Mouse (Mus musculus) testis, postnatal 14 days (tissue): ENCODE results near the gene Cd274.

Experiments
- DNase-seq: peaks from one replicate; pipeline ENCODE4 v3.0.0; 2021; ENCODE audit warnings: low spot score

Cd274 gene

DNA sequence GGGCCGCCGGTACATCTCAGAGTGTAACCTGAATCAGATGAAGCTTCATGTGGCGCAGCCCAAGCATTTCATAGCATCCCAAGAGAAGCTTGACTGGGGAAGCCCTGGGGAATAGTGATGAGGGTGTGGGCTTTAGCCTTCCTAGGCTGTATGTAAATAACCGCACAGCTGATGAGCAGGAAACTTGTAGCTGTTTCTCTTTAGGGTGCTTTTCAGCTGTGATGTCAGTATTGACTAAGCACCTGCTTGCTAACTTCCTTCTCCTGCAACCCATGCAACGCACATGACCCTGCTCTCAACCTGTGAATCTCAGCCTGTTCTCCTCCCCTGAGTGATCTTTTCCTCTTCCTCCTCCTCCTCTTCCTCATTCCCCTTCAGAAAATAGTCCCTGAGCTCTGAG lies 3.2 kb upstream of the Cd274 start:
- no peak for DNase-seq

DNA sequence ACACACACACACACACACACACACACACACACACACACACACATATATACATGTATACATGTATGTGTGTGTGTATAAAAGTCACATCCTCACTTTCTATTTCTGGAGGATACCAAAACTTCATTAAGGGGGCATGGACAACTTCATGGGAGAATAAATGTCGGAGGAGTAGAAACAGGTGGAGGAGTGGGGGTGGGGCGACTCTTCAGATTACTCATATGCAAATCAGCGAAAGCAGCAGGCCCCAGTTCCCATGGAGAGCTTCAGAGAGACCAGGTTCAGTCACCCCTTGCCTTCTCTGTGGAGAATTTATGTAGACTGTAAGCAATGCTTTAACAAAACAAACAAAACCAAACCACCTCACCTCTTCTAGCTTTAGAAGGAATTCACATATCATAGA lies 2.1 kb upstream of the Cd274 start:
- no peak for DNase-seq

GRCm38 (mm10) chr19:29366226-29366968 lies 858 bp upstream of the Cd274 start:
- no peak for DNase-seq

DNA sequence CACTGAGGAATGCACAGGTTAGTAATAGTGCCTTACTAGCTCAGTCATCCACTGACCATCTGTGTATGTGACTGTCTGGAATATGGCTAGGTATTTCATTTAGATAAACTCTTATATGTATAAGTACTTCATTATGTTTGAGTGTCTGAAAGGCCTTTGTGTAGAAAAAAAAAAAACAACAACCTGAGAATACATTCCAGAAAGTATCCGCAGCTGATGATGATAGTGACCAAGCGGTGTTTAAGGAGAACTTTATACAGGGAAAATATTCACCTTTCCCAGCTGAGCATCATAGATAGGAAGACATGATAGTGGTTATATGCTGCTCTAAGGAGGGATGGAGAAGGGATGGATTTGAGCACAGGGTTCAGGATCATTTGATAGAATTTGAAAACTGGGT lies 786 bp downstream of the Cd274 start:
- no peak for DNase-seq

- DNase-seq = no peak
Observed at GRCm38 (mm10) chr19:29368671-29369309, 1.5 kb downstream of the Cd274 start.

DNA sequence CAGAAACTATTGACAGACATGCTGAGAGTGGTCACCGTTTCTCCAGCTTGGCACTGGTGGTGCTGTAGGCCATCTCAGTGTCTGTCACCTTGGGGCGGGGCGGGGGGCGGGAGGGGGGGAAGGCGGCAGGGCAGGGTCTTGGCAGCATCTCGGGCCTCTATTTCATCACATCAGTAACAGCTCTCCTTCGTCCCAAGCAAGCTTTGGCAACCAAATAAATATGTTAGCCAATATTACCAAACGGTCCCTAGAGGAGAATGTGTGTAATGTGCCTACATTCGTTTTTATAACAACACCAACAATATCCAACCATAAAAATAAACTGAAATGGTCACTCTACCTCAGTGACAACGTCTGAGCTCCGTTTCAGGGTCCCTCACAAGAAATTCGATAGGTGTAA lies 2.9 kb downstream of the Cd274 start:
- DNase-seq = no peak

DNA sequence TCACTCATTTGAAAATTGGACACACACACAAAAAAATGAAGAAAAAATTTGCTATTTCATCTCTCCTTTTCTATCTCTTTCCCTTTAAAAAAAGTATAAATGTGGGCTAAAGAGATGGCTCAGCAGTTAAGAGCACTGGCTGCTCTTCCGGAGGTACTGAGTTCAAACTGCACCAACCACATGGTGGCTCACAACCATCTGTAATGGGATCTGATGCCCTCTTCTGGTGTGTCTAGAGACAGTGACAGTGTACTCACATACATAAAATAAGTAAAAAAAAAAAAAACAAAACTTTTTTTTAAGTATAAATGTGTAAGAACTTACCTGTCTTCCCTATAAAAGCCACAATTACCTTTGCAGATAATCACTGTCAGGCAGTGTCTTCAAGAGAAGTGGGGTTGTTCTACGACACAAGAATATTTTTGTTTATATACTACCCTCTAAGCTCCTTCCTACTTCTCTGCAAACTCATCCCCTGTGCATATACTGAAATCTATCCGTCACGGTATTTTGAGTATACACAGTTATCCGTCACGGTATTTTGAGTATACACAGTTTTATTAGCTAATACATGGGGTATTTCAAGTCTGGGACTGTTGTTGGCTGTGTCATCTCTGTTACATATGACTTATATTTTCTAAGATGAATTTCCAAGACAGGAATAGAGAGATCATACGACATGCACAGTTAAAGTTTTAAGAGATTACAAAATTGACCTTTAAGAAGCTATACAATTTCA lies 3.5 kb downstream of the Cd274 start:
- DNase-seq = no peak

- no peak for DNase-seq
Observed at GRCm38 (mm10) chr19:29371284-29372081, 4.2 kb downstream of the Cd274 start.

DNA sequence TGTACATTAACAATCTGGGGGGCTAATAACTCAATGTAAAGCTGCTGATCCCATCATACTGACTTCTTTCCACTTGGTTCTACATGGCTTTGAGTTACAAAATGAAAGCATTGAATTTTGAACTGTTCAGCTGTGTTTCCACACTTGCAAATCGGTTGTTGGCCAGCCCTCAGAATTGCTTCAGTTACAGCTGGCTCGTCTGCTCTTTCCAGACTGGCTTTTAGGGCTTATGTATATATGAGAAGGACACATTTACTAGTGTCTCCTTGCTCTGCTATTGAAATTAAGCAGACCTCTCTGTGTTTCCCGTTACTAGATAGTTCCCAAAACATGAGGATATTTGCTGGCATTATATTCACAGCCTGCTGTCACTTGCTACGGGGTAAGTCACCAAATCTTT lies 4.9 kb downstream of the Cd274 start:
- no peak for DNase-seq

GRCm38 (mm10) chr19:29372621-29373020 lies 5.4 kb downstream of the Cd274 start:
- DNase-seq = no peak

DNA sequence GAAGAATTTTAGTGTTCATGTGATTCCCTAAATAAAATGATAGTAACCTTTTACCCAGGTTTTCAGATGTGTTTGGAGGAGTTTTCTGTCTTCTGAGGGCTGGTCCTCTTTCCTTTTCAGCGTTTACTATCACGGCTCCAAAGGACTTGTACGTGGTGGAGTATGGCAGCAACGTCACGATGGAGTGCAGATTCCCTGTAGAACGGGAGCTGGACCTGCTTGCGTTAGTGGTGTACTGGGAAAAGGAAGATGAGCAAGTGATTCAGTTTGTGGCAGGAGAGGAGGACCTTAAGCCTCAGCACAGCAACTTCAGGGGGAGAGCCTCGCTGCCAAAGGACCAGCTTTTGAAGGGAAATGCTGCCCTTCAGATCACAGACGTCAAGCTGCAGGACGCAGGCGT lies 6.2 kb downstream of the Cd274 start:
- no peak for DNase-seq

GRCm38 (mm10) chr19:29374947-29375346 lies 7.7 kb downstream of the Cd274 start:
- no peak for DNase-seq

DNA sequence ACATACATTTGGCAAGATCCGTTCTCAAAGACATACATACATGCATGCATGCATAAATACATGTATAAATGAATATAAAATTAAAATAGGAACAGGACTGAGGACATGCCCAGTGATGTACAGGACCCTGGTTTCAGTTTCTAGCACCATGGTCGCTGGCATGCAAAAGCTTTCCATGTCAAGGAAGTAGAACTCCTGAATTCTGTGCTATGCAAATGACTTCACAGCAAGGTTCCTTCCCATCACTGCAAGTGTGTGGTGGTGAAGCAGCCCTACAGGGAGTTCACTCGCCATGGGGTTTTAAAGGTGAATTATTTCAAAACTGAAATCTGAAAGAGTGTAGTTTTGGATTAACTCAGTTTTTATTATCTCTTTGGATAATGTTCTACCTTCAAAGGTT lies 9.1 kb downstream of the Cd274 start:
- DNase-seq = no peak

- no peak for DNase-seq
Observed at GRCm38 (mm10) chr19:29379839-29380603, 12.8 kb downstream of the Cd274 start.

GRCm38 (mm10) chr19:29383368-29383767 lies 16.1 kb downstream of the Cd274 start:
- no peak for DNase-seq

GRCm38 (mm10) chr19:29384412-29384811 lies 17.2 kb downstream of the Cd274 start:
- DNase-seq = no peak

GRCm38 (mm10) chr19:29384994-29385393 lies 17.7 kb downstream of the Cd274 start:
- DNase-seq = no peak

- no peak for DNase-seq
Observed at GRCm38 (mm10) chr19:29385822-29386221, 18.6 kb downstream of the Cd274 start.

DNA sequence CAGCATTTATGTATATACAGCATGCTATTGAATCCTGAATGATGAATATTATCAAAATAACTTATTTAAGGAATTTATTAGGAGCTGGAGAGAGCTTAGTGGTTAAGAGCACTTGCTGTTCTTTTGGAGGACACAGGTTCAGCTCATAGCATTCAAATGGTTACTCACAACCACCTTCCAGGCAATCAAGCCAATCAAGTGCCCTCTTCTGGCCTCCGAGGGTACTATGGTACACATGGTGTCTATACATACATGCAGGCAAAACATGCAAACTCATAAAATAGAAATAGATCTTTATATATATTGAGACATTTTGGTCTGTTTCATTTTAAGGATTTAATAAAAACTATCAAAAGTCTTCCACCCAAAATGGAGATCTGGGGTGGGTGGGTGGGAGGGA lies 21.6 kb downstream of the Cd274 start:
- DNase-seq = no peak

GRCm38 (mm10) chr19:29390483-29390882 lies 23.2 kb downstream of the Cd274 start:
- DNase-seq = no peak

GRCm38 (mm10) chr19:29391279-29391678 lies 24.0 kb downstream of the Cd274 start:
- no peak for DNase-seq

DNA sequence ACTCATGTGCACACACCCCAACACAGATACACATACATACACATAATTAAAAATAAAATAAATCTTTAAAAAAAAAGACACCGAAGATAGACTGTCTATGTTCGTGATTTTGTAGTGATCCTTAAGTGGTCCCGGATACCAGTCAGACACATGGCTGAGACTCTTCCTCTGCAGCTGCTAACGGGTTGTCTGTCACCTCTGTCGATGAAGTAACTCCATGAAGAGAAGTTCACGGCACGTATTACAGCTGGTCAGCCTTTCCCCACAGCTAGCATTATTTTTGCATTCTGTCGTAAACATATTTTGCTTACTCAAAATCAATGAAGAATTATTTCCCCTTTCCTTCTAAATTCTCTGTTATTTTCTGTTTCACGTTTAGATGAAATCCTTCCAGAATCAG lies 26.1 kb downstream of the Cd274 start:
- DNase-seq = no peak
